Mouse (Mus musculus) kidney, adult 2 months (tissue): Measurements from ENCODE around the gene Rtbdn. TPM values are rescaled to one million over a fixed set of nuclear protein-coding genes. Genes with fewer than 3 reads are reported as not detected.
A peak's percentile ranks its signal among the peaks of the same experiment; 100 is the strongest.

Source experiments
- DNase-seq: peaks from one replicate; pipeline ENCODE4 v3.0.0; 2021
- H3K27ac ChIP-seq: fragments of 200-500 bp; 2 replicates; pipeline ENCODE4 v1.5.1; 2012; ENCODE audit warnings: low read depth, low read length, control low read depth, inconsistent platforms; ENCODE audit not compliant: insufficient read depth
- H3K27me3 ChIP-seq: fragments of 200-500 bp; replicated peaks from 2 replicates; pipeline ENCODE4 v1.6.1; 2012; ENCODE audit warnings: mild to moderate bottlenecking, moderate library complexity, low read length, inconsistent platforms; ENCODE audit not compliant: control insufficient read depth, insufficient read depth
- H3K36me3 ChIP-seq: fragments of 200-500 bp; 2 replicates; pipeline ENCODE4 v1.6.1; 2012; ENCODE audit warnings: mild to moderate bottlenecking, moderate library complexity, low read length, inconsistent platforms; ENCODE audit not compliant: control insufficient read depth, insufficient read depth
- H3K4me1 ChIP-seq: fragments of 200-500 bp; 2 replicates; pipeline ENCODE4 v1.6.1; 2011; ENCODE audit warnings: low read length; ENCODE audit not compliant: control insufficient read depth, insufficient read depth
- H3K4me3 ChIP-seq: fragments of 200-500 bp; 2 replicates; pipeline ENCODE4 v1.5.1; 2011; ENCODE audit warnings: mild to moderate bottlenecking, low read depth, low read length, control low read depth; ENCODE audit not compliant: insufficient read depth
- CTCF ChIP-seq: fragments of 200-500 bp; conservative IDR thresholded peaks from 2 replicates; pipeline ENCODE4 v1.5.1; 2011; ENCODE audit warnings: low read depth, mild to moderate bottlenecking, control low read depth, low read length, moderate library complexity, mixed read lengths; ENCODE audit not compliant: insufficient read depth, insufficient read length
- POLR2A ChIP-seq: fragments of 200-500 bp; IDR thresholded peaks from one replicate; pipeline ENCODE4 v1.6.1; 2011; ENCODE audit warnings: low read depth, low read length, control low read depth
- WGBS: fragments of 180-500 bp; shearing (Covaris S2); methylation state at CpG from one replicate; pipeline ENCODE4 v1.1.7; 2018; 5-methylcytosine and 5-hydroxymethylcytosine counted together
- polyA plus RNA-seq: library from polyadenylated mRNA; depleted of rRNA; stranded (reverse); fragments of >200 nt; gene quantifications from 2 replicates; pipeline ENCODE4 v1.2.3, GENCODE M21; 2012

Gene Rtbdn
- polyA plus RNA-seq, 1 experiment = not detected

GRCm38 (mm10) chr8:84976031-84976762, 29.4 kb downstream of the Rtbdn start:
- Histone ChIP-seq H3K4me1 (peaks cover 27% of the 10 kb centered on the region), H3K27me3 (no peaks in the 10 kb centered on the region)
- under 1% methylated on average over 61 of the region's 61 CpGs for WGBS

DNA sequence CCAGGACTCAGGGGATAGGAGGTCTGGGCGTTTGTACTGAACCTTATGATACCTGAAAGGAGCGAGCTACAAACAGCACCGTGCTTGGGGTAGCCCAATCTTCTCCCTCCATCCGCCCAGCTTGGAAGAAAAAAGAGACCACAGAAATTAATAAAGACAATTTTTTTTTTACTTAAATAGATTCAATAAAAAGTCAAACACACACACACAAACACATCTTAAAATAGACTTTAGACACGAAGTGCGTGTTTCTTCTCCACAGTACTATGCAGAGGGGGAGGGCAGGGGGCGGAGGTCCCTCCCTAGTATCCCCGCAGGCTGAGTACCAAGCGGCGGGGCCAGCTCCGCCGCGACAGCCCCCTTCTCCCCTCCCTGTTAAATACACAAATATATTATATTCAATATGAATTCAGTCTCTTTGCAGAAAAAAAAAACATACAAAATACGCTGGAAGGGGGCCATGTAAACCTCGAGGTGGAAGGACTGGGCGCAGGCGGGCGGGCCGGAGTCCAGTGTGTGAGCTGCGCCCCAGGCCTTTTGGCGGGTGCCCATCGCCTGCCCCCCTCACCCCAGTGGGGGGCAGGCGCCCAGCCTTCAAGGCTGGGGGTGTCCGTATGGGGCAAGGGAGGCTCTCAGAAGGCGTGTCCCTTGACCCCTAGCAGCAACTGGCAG, 30.1 kb downstream of the Rtbdn start:
- H3K27ac ChIP-seq = peak overlapping the region; percentile 94
- no peaks in the 10 kb centered on the region for H3K27me3 ChIP-seq
- H3K4me1 ChIP-seq = peaks cover 33% of the 10 kb centered on the region
- DNase-seq = no peak
- no peaks in the 10 kb centered on the region for H3K36me3 ChIP-seq
- TF ChIP-seq CTCF (no peak), POLR2A (no peak)
- H3K4me3 ChIP-seq = peak overlapping the region; percentile 43
- 1% methylated on average over 25 of the region's 25 CpGs for WGBS

More at GRCm38 (mm10) chr8:84976031-84976762, 29.4 kb downstream of the Rtbdn start:
- DNase-seq = peak; percentile 98
- Histone ChIP-seq H3K4me3 (peak overlapping the region; percentile 43), H3K36me3 (no peaks in the 10 kb centered on the region), H3K27ac (peak overlapping the region; percentile 94)
- TF ChIP-seq CTCF = no peak
- TF ChIP-seq POLR2A = peak; percentile 57

DNA sequence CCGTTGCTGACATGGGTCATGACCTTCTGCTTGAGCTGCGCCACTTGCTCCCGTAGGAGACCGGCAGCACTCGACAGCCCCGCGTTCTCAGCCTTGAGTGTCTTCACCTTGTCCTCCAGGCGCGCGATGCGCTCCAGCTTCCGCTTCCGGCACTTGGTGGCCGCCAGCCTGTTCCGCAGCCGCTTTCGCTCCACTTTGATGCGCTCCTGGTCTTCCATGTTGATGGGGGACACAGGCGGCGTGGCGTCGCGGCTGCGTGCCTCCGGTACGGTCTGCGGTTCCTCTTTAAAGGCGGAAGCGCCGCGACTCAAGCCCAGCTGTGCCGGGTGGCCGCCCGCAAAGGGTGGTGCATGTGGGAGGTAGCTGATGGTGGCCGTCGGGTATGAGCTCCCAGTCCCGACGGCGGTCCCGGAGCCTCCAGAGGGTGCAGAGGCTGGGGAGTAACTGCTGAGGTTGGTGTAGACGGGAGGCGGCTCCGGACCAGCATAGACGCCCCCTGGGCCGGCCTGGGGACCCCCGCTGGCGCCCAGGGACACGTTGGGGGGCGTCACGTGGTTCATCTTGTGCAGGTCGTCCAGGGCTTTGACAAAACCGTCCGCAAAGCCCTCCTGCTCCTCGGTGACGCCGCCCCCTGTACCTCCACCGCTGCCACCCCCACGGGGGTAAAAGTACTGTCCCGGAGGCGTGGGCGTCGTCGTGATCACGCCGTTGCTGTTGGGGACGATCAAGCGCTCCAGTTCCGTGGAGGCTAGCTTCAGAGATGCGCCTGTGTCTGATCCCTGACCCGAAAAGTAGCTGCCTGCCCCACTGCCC, 30.9 kb downstream of the Rtbdn start:
- WGBS = under 1% methylated on average over 70 of the region's 70 CpGs
- TF ChIP-seq POLR2A = peak; percentile 20
- TF ChIP-seq CTCF = no peak
- Histone ChIP-seq H3K36me3 (no peaks in the 10 kb centered on the region), H3K27me3 (no peaks in the 10 kb centered on the region), H3K27ac (peak overlapping the region; percentile 94), H3K4me1 (peaks cover 40% of the 10 kb centered on the region), H3K4me3 (peak overlapping the region; percentile 43)
- peak; percentile 75 for DNase-seq

- Histone ChIP-seq H3K4me3 (peak within 1 kb of the TSS; percentile 43), H3K36me3 (no peaks in the 10 kb centered on the region), H3K4me1 (peaks cover 43% of the 10 kb centered on the region), H3K27ac (peak within 1 kb of the TSS; percentile 96), H3K27me3 (no peaks in the 10 kb centered on the region)
- WGBS = under 1% methylated on average over 63 of the region's 63 CpGs
- TF ChIP-seq CTCF (no peak), POLR2A (peak; percentile 100)
- DNase-seq = peak; percentile 98
Observed at GRCm38 (mm10) chr8:84978248-84978940, 31.6 kb downstream of the Rtbdn start, which contains the start of gene Junb. TSS of gene Junb (minus strand) at chr8:84978718.

- WGBS = under 1% methylated on average over 42 of the region's 42 CpGs
- H3K4me3 ChIP-seq = peak overlapping the region; percentile 30
- DNase-seq = peak; percentile 98
- H3K4me1 ChIP-seq = peaks cover 48% of the 10 kb centered on the region
- TF ChIP-seq CTCF (no peak), POLR2A (peak; percentile 22)
- no peaks in the 10 kb centered on the region for H3K36me3 ChIP-seq
- H3K27ac ChIP-seq = peak overlapping the region; percentile 98
- no peaks in the 10 kb centered on the region for H3K27me3 ChIP-seq
Observed at GRCm38 (mm10) chr8:84979599-84980421, 33.0 kb downstream of the Rtbdn start.
